Mouse (Mus musculus) lung, postnatal 0 days (tissue): ENCODE measurements at regions not wholly inside any gene's neighbourhood (a gene's known extent, or its start where the extent isn't known, plus 50 kb on each side); places are given as distances from the start of the nearest gene placed in this dataset.

Source experiments
- ATAC-seq: fragments of 200-750 bp; cut with Nextera tagmentation; 2 replicates; pipeline ENCODE4 v1.8.0; 2017; ENCODE audit warnings: moderate library complexity
- DNase-seq: peaks from one replicate; pipeline ENCODE4 v3.0.0-alpha.2; 2016; ENCODE audit warnings: low spot score
- H3K27ac ChIP-seq: fragments of 300-500 bp; sonication (generic); 2 replicates; pipeline ENCODE4 v1.5.1; 2014; ENCODE audit warnings: antibody characterized with exemption, mild to moderate bottlenecking, low read length, mixed read lengths
- H3K27me3 ChIP-seq: fragments of 300-500 bp; sonication (generic); replicated peaks from 2 replicates; pipeline ENCODE4 v1.6.1; 2014; ENCODE audit warnings: low read length, mixed read lengths; ENCODE audit not compliant: insufficient read depth
- H3K36me3 ChIP-seq: fragments of 300-500 bp; sonication (generic); 2 replicates; pipeline ENCODE4 v1.6.1; 2014; ENCODE audit warnings: low read length, mixed read lengths; ENCODE audit not compliant: insufficient read depth
- H3K4me1 ChIP-seq: fragments of 300-500 bp; sonication (generic); 2 replicates; pipeline ENCODE4 v1.6.1; 2014; ENCODE audit warnings: antibody characterized with exemption, low read depth, low read length, mixed read lengths; ENCODE audit not compliant: insufficient read depth
- H3K4me2 ChIP-seq: fragments of 300-500 bp; sonication (generic); replicated peaks from 2 replicates; pipeline ENCODE4 v1.6.1; 2014; ENCODE audit warnings: low read depth, mild to moderate bottlenecking, low read length, moderate library complexity, mixed read lengths
- H3K4me3 ChIP-seq: fragments of 300-500 bp; sonication (generic); 2 replicates; pipeline ENCODE4 v1.5.1; 2014; ENCODE audit warnings: low read depth, low read length
- H3K9ac ChIP-seq: fragments of 300-500 bp; sonication (generic); replicated peaks from 2 replicates; pipeline ENCODE4 v1.6.1; 2014; ENCODE audit warnings: low read depth, mild to moderate bottlenecking
- H3K9me3 ChIP-seq: fragments of 300-500 bp; sonication (generic); 2 replicates; pipeline ENCODE4 v1.6.1; 2016; ENCODE audit warnings: low read length, mixed read lengths
- CTCF ChIP-seq: IDR thresholded peaks from 2 replicates; pipeline ENCODE4 v1.5.1; 2016; ENCODE audit warnings: antibody characterized with exemption, mild to moderate bottlenecking
- EP300 ChIP-seq: IDR thresholded peaks from 2 replicates; pipeline ENCODE4 v1.6.1; 2016; ENCODE audit warnings: antibody characterized with exemption, mild to moderate bottlenecking, control low read depth
- WGBS: fragments of 180-500 bp; shearing (Covaris S2); extraction: QIAGEN DNeasy Blood & Tissue Kit; methylation state at CpG from one replicate; pipeline ENCODE4 v1.1.7; 2014; 5-methylcytosine and 5-hydroxymethylcytosine counted together

- H3K4me1 ChIP-seq, result 0 out of 2 replicates have a peak, but pooled peaks cover 4% of the 10 kb centered on the region
- no peak overlapping the region for H3K4me3 ChIP-seq
Measured at GRCm38 (mm10) chr8:88931050-88931449, 112.9 kb downstream of the Sall1 start.

GRCm38 (mm10) chr8:88930370-88930769 is 113.6 kb downstream of the Sall1 start:
- Histone ChIP-seq H3K27ac (no peak overlapping the region), H3K36me3 (no peaks in the 10 kb centered on the region), H3K9me3 (no peaks in the 10 kb centered on the region), H3K27me3 (no peaks in the 10 kb centered on the region), H3K4me1 (0 out of 2 replicates have a peak, but pooled peaks cover 4% of the 10 kb centered on the region), H3K4me2 (no peak overlapping the region), H3K9ac (no peak overlapping the region), H3K4me3 (no peak overlapping the region)
- 11% methylated on average over 2 of the region's 2 CpGs for WGBS
- ATAC-seq, result peak; percentile 19; the same call in 1 of the 2 replicates
- TF ChIP-seq EP300, result no peak
- no peak for TF ChIP-seq CTCF
- DNase-seq, result no peak

More at GRCm38 (mm10) chr8:88931050-88931449, 112.9 kb downstream of the Sall1 start:
- Histone ChIP-seq H3K27ac (no peak overlapping the region), H3K9ac (no peak overlapping the region), H3K9me3 (no peaks in the 10 kb centered on the region), H3K27me3 (no peaks in the 10 kb centered on the region), H3K4me2 (no peak overlapping the region), H3K36me3 (no peaks in the 10 kb centered on the region)
- ATAC-seq (no peak), DNase-seq (no peak)
- TF ChIP-seq CTCF (no peak), EP300 (no peak)
- 29% methylated on average over 5 of the region's 5 CpGs for WGBS

- Histone ChIP-seq H3K27ac (no peak overlapping the region), H3K9me3 (no peaks in the 10 kb centered on the region), H3K4me1 (0 out of 2 replicates have a peak, but pooled peaks cover 4% of the 10 kb centered on the region), H3K36me3 (no peaks in the 10 kb centered on the region), H3K4me2 (no peak overlapping the region), H3K4me3 (no peak overlapping the region), H3K27me3 (no peaks in the 10 kb centered on the region), H3K9ac (no peak overlapping the region)
- ATAC-seq (peak; percentile 41; the same call in 1 of the 2 replicates), DNase-seq (no peak)
- no peak for TF ChIP-seq EP300
- TF ChIP-seq CTCF, result no peak
- 13% methylated on average over 7 of the region's 7 CpGs for WGBS
Measured at GRCm38 (mm10) chr8:88928675-88929377, 115.1 kb downstream of the Sall1 start.

- no peak overlapping the region for H3K4me2 ChIP-seq
- peak; percentile 65 for ATAC-seq
- H3K27ac ChIP-seq, result no peak overlapping the region
Measured at GRCm38 (mm10) chr8:88922840-88923239, 121.1 kb downstream of the Sall1 start.

GRCm38 (mm10) chr8:88921967-88922366 is 122.0 kb downstream of the Sall1 start:
- ATAC-seq (no peak), DNase-seq (no peak)
- Histone ChIP-seq H3K4me1 (no peaks in the 10 kb centered on the region), H3K9me3 (no peaks in the 10 kb centered on the region), H3K27me3 (no peaks in the 10 kb centered on the region), H3K27ac (no peak overlapping the region), H3K4me2 (no peak overlapping the region), H3K9ac (no peak overlapping the region), H3K36me3 (no peaks in the 10 kb centered on the region), H3K4me3 (no peak overlapping the region)
- 60% methylated on average over 4 of the region's 4 CpGs for whole genome bisulfite sequencing
- TF ChIP-seq CTCF (no peak), EP300 (no peak)

More at GRCm38 (mm10) chr8:88922840-88923239, 121.1 kb downstream of the Sall1 start:
- WGBS, result 35% methylated on average over 7 of the region's 7 CpGs
- TF ChIP-seq CTCF, result no peak
- TF ChIP-seq EP300, result no peak
- H3K4me1 ChIP-seq, result no peaks in the 10 kb centered on the region
- no peak overlapping the region for H3K9ac ChIP-seq
- no peaks in the 10 kb centered on the region for H3K36me3 ChIP-seq
- H3K4me3 ChIP-seq, result no peak overlapping the region
- DNase-seq, result peak; percentile 71
- no peaks in the 10 kb centered on the region for H3K27me3 ChIP-seq
- H3K9me3 ChIP-seq, result no peaks in the 10 kb centered on the region

GRCm38 (mm10) chr8:88919282-88919681 is 124.7 kb downstream of the Sall1 start:
- ATAC-seq, result 0 out of 2 replicates have a peak, but pooled peaks have one; percentile 40
- H3K9ac ChIP-seq, result no peak overlapping the region
- H3K4me3 ChIP-seq, result no peak overlapping the region
- H3K27ac ChIP-seq, result no peak overlapping the region
- H3K4me2 ChIP-seq, result no peak overlapping the region
- 52% methylated on average over 4 of the region's 4 CpGs for WGBS
- H3K9me3 ChIP-seq, result no peaks in the 10 kb centered on the region
- no peaks in the 10 kb centered on the region for H3K4me1 ChIP-seq
- no peak for TF ChIP-seq CTCF
- no peak for TF ChIP-seq EP300
- peak; percentile 46 for DNase-seq
- H3K36me3 ChIP-seq, result no peaks in the 10 kb centered on the region
- no peaks in the 10 kb centered on the region for H3K27me3 ChIP-seq
